Mouse (Mus musculus) right cerebral cortex, adult 18-20 months (tissue): ENCODE data around the gene Ncam1.

ENCODE experiments used
- DNase-seq: peaks from one replicate; pipeline ENCODE4 v3.0.0; 2022; ENCODE audit warnings: mixed read lengths

The Ncam1 gene

GRCm38 (mm10) chr9:49751466-49751865 is 47.3 kb downstream of the Ncam1 start:
- DNase-seq, result no peak

GRCm38 (mm10) chr9:49746176-49746575 is 52.5 kb downstream of the Ncam1 start:
- no peak for DNase-seq

DNA sequence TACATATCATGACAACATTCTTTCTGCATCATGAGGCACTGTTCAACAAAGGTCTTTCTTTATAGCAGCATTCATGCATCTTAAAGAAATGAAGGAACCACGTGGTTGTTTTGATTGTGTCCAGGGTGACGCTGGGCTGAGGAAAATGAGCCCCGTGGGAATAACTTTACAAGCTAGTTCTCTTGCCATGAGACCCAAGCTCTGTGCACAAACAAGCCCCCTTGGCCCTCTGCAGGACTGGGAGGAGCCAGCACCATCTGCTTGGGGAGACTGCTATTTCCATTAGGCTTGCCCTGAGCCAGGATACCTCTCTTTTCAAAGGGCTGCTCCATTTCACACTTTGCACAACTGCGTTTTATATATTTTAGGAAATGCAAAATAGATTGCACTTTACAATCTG is 53.0 kb downstream of the Ncam1 start:
- DNase-seq, result no peak

DNA sequence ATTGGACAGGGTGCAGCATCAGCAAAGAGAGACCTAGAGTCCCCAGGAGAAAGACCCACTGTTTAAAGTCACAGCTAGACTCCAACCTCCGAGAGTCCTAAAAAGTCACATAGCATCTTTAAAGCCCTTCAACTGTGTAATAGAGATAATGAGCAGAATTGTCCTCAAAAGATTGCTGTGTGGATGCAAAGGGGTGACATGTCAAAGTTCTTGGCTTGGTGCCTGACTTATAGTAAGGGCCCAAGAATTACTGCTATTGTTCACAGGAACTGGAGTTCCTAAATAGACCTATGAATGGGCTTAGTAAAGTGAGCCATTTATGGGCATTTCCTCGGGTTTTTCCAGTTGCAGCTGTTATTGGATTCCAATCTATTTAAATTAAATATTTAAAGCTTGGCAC is 54.4 kb downstream of the Ncam1 start:
- DNase-seq, result no peak

DNA sequence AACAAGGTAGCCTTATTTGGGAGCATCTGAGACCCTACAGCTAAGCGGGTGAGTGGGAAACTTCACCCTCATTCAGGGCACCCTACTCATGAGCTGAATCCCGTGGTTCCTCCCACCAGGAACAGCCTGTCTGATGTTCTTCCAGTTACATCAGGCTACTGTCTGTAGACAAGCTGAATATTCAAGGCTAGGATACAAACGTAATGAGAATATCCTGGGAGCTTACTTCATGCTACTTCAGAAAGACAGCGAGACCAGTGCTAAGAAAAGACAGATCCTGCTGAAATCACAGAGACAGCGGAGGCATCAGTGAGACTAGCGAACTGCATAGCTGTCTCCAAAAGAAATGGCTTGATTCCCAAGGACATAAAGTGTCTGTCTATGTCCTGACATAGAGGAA is 58.8 kb downstream of the Ncam1 start:
- peak; percentile 35 for DNase-seq

DNA sequence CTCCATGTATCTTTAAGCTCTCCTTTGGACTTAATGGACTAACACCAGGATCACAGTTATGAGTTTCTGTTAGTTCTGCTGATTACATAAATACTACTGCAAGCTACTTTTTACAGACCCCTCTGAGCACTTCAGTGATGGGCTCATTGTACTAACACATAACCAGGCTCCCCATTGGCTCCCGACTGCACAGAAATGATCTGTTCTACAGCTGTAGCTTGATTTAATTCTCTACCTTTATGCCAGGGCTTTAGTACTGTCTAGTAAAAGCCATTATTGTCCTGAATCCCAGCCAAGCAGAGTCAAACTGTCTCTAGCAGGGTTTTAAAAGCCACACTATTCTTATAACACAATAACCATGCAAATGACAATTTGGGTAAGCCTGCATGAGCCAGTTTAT is 60.2 kb downstream of the Ncam1 start:
- DNase-seq, result no peak

DNA sequence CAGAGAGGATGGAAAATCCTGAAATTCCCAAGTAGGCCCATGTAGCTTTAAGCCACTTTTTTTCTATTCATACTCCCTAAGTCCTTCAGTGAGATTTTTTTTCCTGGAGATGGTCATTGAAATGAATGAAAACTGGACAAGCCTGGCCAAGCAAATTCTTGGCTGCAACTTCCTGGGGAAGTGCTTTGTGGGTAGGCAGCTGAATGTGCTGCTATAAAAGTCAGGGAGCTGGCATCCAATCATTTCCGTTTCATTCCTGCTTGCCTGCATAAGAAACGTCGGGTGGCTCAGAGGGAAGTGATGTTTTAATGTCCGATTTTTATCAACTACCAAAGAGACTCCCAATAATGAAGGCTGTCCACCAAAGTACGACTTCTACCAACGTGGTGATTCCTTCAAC is 61.6 kb downstream of the Ncam1 start:
- DNase-seq, result peak; percentile 16

DNA sequence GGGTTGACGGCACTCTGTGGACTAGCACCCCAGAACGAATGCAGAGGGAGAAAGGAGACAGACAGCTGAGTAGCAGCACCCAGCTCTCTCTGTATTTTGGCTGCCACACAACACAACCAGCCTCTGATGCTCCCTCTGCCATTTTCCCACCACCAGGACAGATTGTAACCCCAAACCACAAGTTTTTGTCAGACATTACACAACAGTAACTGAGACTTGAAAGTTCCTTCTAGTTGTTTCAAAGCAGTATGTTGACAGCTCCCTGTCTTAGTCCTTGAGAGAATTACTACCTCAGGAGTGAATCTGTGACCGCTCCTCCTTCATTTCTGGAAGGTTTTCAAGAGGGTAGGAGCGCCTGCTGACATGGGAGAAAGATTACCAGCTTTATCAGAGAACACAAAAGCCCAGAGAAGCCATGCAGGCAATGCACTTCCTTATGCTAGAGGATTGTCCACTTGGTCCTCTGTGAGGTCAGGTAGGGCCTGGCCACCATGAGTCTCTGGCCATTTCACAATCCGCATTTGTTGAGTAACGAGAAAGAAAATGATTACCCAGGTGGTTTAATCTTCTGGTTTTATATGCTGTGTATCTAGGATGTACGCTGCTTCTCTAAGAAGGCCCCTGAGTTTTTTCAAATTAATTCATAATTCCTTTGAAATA is 64.2 kb downstream of the Ncam1 start:
- DNase-seq, result no peak

- DNase-seq, result no peak
Observed at GRCm38 (mm10) chr9:49733726-49734125, 65.0 kb downstream of the Ncam1 start.

GRCm38 (mm10) chr9:49729479-49729878 is 69.2 kb downstream of the Ncam1 start:
- DNase-seq, result no peak

DNA sequence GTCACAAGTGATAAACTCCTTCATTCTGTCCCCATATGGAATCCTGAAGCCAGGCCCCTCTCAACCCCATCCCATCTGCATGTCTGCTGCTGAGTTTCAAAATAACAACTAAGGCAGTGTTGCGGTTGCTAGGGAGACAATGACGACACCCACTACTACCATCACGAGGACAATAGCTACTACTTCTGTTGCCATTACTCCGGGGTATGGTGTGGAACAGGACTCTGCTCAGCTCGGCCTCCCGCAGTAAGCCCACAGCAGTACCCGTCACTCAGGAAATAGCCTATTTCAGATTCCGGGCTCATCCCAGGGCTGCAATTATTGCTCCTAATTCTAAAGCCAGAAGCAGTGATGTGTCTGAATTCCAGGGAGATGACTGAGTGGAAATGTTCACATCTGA is 70.5 kb downstream of the Ncam1 start:
- peak; percentile 51 for DNase-seq

DNA sequence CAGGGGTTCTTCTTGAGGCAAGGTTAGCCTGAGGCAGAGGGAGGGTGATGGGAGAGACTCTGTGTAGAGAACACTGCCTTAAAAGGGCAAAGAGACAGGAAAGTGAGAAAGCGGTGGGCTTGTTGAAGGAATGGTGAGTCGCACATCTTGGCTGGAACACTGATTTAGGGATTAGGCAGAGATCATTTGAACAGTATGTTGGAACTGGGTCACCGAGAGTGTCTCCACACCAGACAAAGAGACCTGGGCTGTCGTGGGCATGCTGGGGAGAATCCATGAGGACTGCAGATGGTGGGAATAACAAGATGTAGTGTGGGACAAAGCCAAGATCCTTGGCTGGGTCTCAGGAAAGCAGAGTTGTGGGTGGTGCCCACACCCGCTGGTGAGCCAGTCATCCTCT is 76.0 kb downstream of the Ncam1 start:
- peak; percentile 84 for DNase-seq

GRCm38 (mm10) chr9:49715121-49715520 is 83.6 kb downstream of the Ncam1 start:
- no peak for DNase-seq

DNA sequence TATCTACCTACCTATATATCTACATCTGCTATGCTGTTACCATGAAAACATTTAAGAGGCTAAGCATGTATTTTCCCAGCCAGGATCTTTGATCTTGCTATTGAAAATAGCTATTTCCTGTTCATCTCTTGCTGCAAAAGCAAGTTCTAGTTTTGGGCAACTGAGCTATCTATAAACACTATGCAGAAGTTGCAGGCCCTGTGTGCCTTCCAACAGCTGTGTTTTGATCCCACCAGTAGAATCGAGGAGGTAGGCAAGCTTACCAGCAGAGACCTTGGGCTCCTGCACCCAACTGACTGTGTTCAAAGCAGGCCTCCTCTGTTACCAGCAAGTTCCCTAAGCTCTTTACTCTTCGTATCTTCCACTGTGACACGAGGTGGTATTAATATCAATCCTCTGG is 84.6 kb downstream of the Ncam1 start:
- no peak for DNase-seq

GRCm38 (mm10) chr9:49707646-49708045 is 91.1 kb downstream of the Ncam1 start:
- no peak for DNase-seq

GRCm38 (mm10) chr9:49704196-49704967 is 94.3 kb downstream of the Ncam1 start:
- no peak for DNase-seq

DNA sequence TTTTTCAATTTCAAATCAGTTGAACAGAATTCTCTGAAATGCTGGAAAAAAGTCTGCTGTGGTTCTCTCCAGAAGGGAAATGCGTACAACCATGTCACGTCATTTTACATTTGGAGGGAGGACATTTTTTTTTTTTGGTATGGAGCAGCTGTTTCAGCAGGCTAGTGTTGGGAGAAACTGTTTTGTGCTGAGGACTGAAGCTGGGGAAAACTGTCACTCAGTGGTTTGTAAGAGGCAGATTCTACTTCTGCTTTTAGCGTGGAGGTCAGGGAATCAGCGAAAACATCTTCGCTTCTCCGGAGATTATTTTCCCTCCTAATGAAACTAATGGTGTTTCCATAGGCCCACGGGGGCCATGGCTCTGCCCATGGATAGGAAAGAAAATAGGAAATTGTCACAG is 103.4 kb downstream of the Ncam1 start:
- DNase-seq, result peak; percentile 12

- DNase-seq, result no peak
Observed at GRCm38 (mm10) chr9:49692791-49693190, 105.9 kb downstream of the Ncam1 start.

DNA sequence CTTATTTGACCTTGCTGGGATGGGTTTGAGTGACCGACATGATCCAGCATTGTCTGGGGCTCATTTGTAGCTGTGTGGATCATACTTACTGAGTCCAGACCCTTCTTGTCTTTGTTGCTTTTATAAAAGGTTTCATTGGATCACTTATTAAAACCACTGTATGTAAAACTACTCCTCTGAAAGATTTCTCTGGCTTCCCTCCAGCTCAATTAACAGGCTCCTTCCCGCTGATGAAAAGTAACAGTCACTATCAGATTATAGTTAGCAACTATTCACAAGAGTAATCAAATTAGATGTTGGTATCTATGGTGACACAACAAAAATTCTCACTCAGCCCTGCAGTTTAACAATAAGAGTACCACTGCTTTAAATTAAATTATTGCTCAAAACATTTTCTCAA is 107.4 kb downstream of the Ncam1 start:
- DNase-seq, result no peak

DNA sequence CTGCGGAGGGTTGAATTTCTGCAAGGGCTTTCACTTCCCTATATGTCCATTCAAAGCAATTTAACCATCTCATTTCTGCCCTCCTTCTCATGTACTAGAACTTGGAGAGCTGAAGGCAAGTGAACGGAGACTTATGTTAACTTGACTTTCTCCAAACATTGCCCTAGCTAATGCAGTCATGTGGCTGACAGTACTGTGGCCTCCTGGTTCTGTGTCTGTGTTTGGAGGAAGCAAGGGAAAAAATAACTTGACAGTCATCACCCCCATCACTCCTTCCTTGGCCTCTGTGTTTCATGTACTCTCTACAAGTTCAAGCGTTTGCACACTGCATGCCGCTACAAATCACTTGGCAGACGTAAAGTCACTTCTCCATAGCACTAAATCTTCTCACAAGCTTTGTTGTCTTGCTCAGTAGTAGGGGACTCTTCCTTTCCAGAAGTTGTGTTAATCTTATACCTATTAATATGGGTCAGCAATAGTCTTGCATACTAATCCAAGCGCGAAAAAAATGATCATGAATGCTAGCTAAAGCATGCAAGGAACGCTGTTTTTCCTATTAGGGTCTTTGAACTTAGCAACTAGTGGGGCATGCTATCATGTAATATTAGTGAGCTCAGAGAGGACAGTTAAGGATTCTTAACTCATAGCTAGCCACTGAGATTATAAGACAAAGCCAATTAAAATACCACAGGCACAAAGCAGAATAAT is 115.0 kb downstream of the Ncam1 start:
- no peak for DNase-seq

GRCm38 (mm10) chr9:49681848-49682469 is 116.8 kb downstream of the Ncam1 start:
- DNase-seq, result no peak

- DNase-seq, result no peak
Observed at GRCm38 (mm10) chr9:49679270-49679669, 119.5 kb downstream of the Ncam1 start.

GRCm38 (mm10) chr9:49675696-49676465 is 122.8 kb downstream of the Ncam1 start:
- DNase-seq, result no peak
